Mouse (Mus musculus): ENCODE measurements around the gene Alg14. TPM values are rescaled to one million over a fixed set of nuclear protein-coding genes. Genes with fewer than 3 reads are reported as not detected.

Gene Alg14
- polyA plus RNA-seq, 1 experiment from 2014 or later = 37.7 TPM

GRCm38 (mm10) chr3:121358850-121359249 is 67.3 kb downstream of the Alg14 start:
- Histone ChIP-seq H3K36me3 (ENCODE audit: control insufficient read depth, insufficient read depth, low read length) (no peaks in the 10 kb centered on the region), H3K9me3 (ENCODE audit: control insufficient read depth, low read length) (no peaks in the 10 kb centered on the region), H3K27ac (ENCODE audit: low read depth, low read length) (no peak overlapping the region), H3K4me3 (ENCODE audit: low read depth, low read length) (no peak overlapping the region), H3K4me2 (ENCODE audit: low read depth) (no peak overlapping the region), H3K27me3 (ENCODE audit: control insufficient read depth, insufficient read depth, low read length) (no peaks in the 10 kb centered on the region), H3K9ac (ENCODE audit: low read length) (no peak overlapping the region), H3K4me1 (ENCODE audit: control insufficient read depth, insufficient read depth, low read length) (no peaks in the 10 kb centered on the region)
- DNase-seq (ENCODE audit: low spot score) = no peak
- WGBS = 86% methylated on average over 6 of the region's 6 CpGs
- ATAC-seq (ENCODE audit: insufficient read depth, low FRiP score, low TSS enrichment) = no peak

GRCm38 (mm10) chr3:121359272-121359671 is 67.7 kb downstream of the Alg14 start:
- ATAC-seq (ENCODE audit: insufficient read depth, low FRiP score, low TSS enrichment) (no peak), DNase-seq (ENCODE audit: low spot score) (no peak)
- WGBS = 89% methylated on average over 7 of the region's 7 CpGs
- Histone ChIP-seq H3K27me3 (ENCODE audit: control insufficient read depth, insufficient read depth, low read length) (no peaks in the 10 kb centered on the region), H3K4me2 (ENCODE audit: low read depth) (no peak overlapping the region), H3K4me1 (ENCODE audit: control insufficient read depth, insufficient read depth, low read length) (no peaks in the 10 kb centered on the region), H3K36me3 (ENCODE audit: control insufficient read depth, insufficient read depth, low read length) (no peaks in the 10 kb centered on the region), H3K9ac (ENCODE audit: low read length) (no peak overlapping the region), H3K27ac (ENCODE audit: low read depth, low read length) (no peak overlapping the region), H3K4me3 (ENCODE audit: low read depth, low read length) (no peak overlapping the region), H3K9me3 (ENCODE audit: control insufficient read depth, low read length) (no peaks in the 10 kb centered on the region)

- ATAC-seq (ENCODE audit: insufficient read depth, low FRiP score, low TSS enrichment) (no peak), DNase-seq (ENCODE audit: low spot score) (no peak)
- H3K9me3 ChIP-seq (ENCODE audit: control insufficient read depth, low read length) = no peaks in the 10 kb centered on the region
- H3K4me1 ChIP-seq (ENCODE audit: control insufficient read depth, insufficient read depth, low read length) = no peaks in the 10 kb centered on the region
- H3K27ac ChIP-seq (ENCODE audit: low read depth, low read length) = no peak overlapping the region
- H3K36me3 ChIP-seq (ENCODE audit: control insufficient read depth, insufficient read depth, low read length) = no peaks in the 10 kb centered on the region
- 45% methylated on average over 1 of the region's 1 CpGs for WGBS
- no peaks in the 10 kb centered on the region for H3K27me3 ChIP-seq (ENCODE audit: control insufficient read depth, insufficient read depth, low read length)
- H3K9ac ChIP-seq (ENCODE audit: low read length) = no peak overlapping the region
- no peak overlapping the region for H3K4me3 ChIP-seq (ENCODE audit: low read depth, low read length)
- H3K4me2 ChIP-seq (ENCODE audit: low read depth) = no peak overlapping the region
Observed at GRCm38 (mm10) chr3:121362002-121362401, 70.4 kb downstream of the Alg14 start.

- Histone ChIP-seq H3K4me2 (ENCODE audit: low read depth) (no peak overlapping the region), H3K4me3 (ENCODE audit: low read depth, low read length) (no peak overlapping the region), H3K4me1 (ENCODE audit: control insufficient read depth, insufficient read depth, low read length) (no peaks in the 10 kb centered on the region), H3K9ac (ENCODE audit: low read length) (no peak overlapping the region), H3K27ac (ENCODE audit: low read depth, low read length) (no peak overlapping the region), H3K36me3 (ENCODE audit: control insufficient read depth, insufficient read depth, low read length) (no peaks in the 10 kb centered on the region), H3K27me3 (ENCODE audit: control insufficient read depth, insufficient read depth, low read length) (no peaks in the 10 kb centered on the region), H3K9me3 (ENCODE audit: control insufficient read depth, low read length) (no peaks in the 10 kb centered on the region)
- 78% methylated on average over 4 of the region's 4 CpGs for WGBS
- ATAC-seq (ENCODE audit: insufficient read depth, low FRiP score, low TSS enrichment) = no peak
- no peak for DNase-seq (ENCODE audit: low spot score)
Observed at GRCm38 (mm10) chr3:121364388-121364787, 72.8 kb downstream of the Alg14 start.

- WGBS = 84% methylated on average over 8 of the region's 8 CpGs
- no peaks in the 10 kb centered on the region for H3K9me3 ChIP-seq (ENCODE audit: control insufficient read depth, low read length)
- H3K4me3 ChIP-seq (ENCODE audit: low read depth, low read length) = no peak overlapping the region
- DNase-seq (ENCODE audit: low spot score) (no peak), ATAC-seq (ENCODE audit: insufficient read depth, low FRiP score, low TSS enrichment) (no peak)
- H3K4me2 ChIP-seq (ENCODE audit: low read depth) = no peak overlapping the region
- no peak overlapping the region for H3K27ac ChIP-seq (ENCODE audit: low read depth, low read length)
- no peaks in the 10 kb centered on the region for H3K4me1 ChIP-seq (ENCODE audit: control insufficient read depth, insufficient read depth, low read length)
- H3K27me3 ChIP-seq (ENCODE audit: control insufficient read depth, insufficient read depth, low read length) = no peaks in the 10 kb centered on the region
- H3K36me3 ChIP-seq (ENCODE audit: control insufficient read depth, insufficient read depth, low read length) = no peaks in the 10 kb centered on the region
- H3K9ac ChIP-seq (ENCODE audit: low read length) = no peak overlapping the region
Observed at GRCm38 (mm10) chr3:121365131-121365530, 73.6 kb downstream of the Alg14 start.

- H3K4me2 ChIP-seq (ENCODE audit: low read depth) = no peak overlapping the region
- ATAC-seq (ENCODE audit: insufficient read depth, low FRiP score, low TSS enrichment) (no peak), DNase-seq (ENCODE audit: low spot score) (no peak)
- WGBS = 91% methylated on average over 4 of the region's 4 CpGs
- H3K36me3 ChIP-seq (ENCODE audit: control insufficient read depth, insufficient read depth, low read length) = no peaks in the 10 kb centered on the region
- no peaks in the 10 kb centered on the region for H3K9me3 ChIP-seq (ENCODE audit: control insufficient read depth, low read length)
- H3K4me3 ChIP-seq (ENCODE audit: low read depth, low read length) = no peak overlapping the region
- no peaks in the 10 kb centered on the region for H3K27me3 ChIP-seq (ENCODE audit: control insufficient read depth, insufficient read depth, low read length)
- H3K27ac ChIP-seq (ENCODE audit: low read depth, low read length) = no peak overlapping the region
- H3K9ac ChIP-seq (ENCODE audit: low read length) = no peak overlapping the region
- H3K4me1 ChIP-seq (ENCODE audit: control insufficient read depth, insufficient read depth, low read length) = no peaks in the 10 kb centered on the region
Observed at GRCm38 (mm10) chr3:121368616-121369015, 77.0 kb downstream of the Alg14 start.

- Histone ChIP-seq H3K4me3 (ENCODE audit: low read depth, low read length) (no peak overlapping the region), H3K9ac (ENCODE audit: low read length) (no peak overlapping the region), H3K27ac (ENCODE audit: low read depth, low read length) (no peak overlapping the region), H3K4me1 (ENCODE audit: control insufficient read depth, insufficient read depth, low read length) (no peaks in the 10 kb centered on the region), H3K9me3 (ENCODE audit: control insufficient read depth, low read length) (no peaks in the 10 kb centered on the region), H3K27me3 (ENCODE audit: control insufficient read depth, insufficient read depth, low read length) (no peaks in the 10 kb centered on the region), H3K36me3 (ENCODE audit: control insufficient read depth, insufficient read depth, low read length) (no peaks in the 10 kb centered on the region), H3K4me2 (ENCODE audit: low read depth) (no peak overlapping the region)
- DNase-seq (ENCODE audit: low spot score) (no peak), ATAC-seq (ENCODE audit: insufficient read depth, low FRiP score, low TSS enrichment) (no peak)
- WGBS = 77% methylated on average over 6 of the region's 6 CpGs
Observed at GRCm38 (mm10) chr3:121369517-121369916, 77.9 kb downstream of the Alg14 start.

GRCm38 (mm10) chr3:121370301-121370700 is 78.7 kb downstream of the Alg14 start:
- DNase-seq (ENCODE audit: low spot score) = no peak
- Histone ChIP-seq H3K27ac (ENCODE audit: low read depth, low read length) (no peak overlapping the region), H3K27me3 (ENCODE audit: control insufficient read depth, insufficient read depth, low read length) (no peaks in the 10 kb centered on the region), H3K4me3 (ENCODE audit: low read depth, low read length) (no peak overlapping the region), H3K9ac (ENCODE audit: low read length) (no peak overlapping the region), H3K9me3 (ENCODE audit: control insufficient read depth, low read length) (no peaks in the 10 kb centered on the region), H3K36me3 (ENCODE audit: control insufficient read depth, insufficient read depth, low read length) (no peaks in the 10 kb centered on the region), H3K4me2 (ENCODE audit: low read depth) (no peak overlapping the region), H3K4me1 (ENCODE audit: control insufficient read depth, insufficient read depth, low read length) (no peaks in the 10 kb centered on the region)
- 89% methylated on average over 13 of the region's 13 CpGs for WGBS
- no peak for ATAC-seq (ENCODE audit: insufficient read depth, low FRiP score, low TSS enrichment)

GRCm38 (mm10) chr3:121370830-121371526 is 79.4 kb downstream of the Alg14 start:
- H3K36me3 ChIP-seq (ENCODE audit: control insufficient read depth, insufficient read depth, low read length) = no peaks in the 10 kb centered on the region
- no peak overlapping the region for H3K4me3 ChIP-seq (ENCODE audit: low read depth, low read length)
- H3K9me3 ChIP-seq (ENCODE audit: control insufficient read depth, low read length) = no peaks in the 10 kb centered on the region
- H3K4me2 ChIP-seq (ENCODE audit: low read depth) = no peak overlapping the region
- DNase-seq (ENCODE audit: low spot score) = no peak
- H3K4me1 ChIP-seq (ENCODE audit: control insufficient read depth, insufficient read depth, low read length) = no peaks in the 10 kb centered on the region
- 75% methylated on average over 12 of the region's 12 CpGs for WGBS
- H3K9ac ChIP-seq (ENCODE audit: low read length) = no peak overlapping the region
- H3K27ac ChIP-seq (ENCODE audit: low read depth, low read length) = no peak overlapping the region
- no peaks in the 10 kb centered on the region for H3K27me3 ChIP-seq (ENCODE audit: control insufficient read depth, insufficient read depth, low read length)
- no peak for ATAC-seq (ENCODE audit: insufficient read depth, low FRiP score, low TSS enrichment)

Data from neural tube, embryonic 11.5 days (tissue).